Mouse (Mus musculus): ENCODE measurements around the gene Ifnk.

DNA sequence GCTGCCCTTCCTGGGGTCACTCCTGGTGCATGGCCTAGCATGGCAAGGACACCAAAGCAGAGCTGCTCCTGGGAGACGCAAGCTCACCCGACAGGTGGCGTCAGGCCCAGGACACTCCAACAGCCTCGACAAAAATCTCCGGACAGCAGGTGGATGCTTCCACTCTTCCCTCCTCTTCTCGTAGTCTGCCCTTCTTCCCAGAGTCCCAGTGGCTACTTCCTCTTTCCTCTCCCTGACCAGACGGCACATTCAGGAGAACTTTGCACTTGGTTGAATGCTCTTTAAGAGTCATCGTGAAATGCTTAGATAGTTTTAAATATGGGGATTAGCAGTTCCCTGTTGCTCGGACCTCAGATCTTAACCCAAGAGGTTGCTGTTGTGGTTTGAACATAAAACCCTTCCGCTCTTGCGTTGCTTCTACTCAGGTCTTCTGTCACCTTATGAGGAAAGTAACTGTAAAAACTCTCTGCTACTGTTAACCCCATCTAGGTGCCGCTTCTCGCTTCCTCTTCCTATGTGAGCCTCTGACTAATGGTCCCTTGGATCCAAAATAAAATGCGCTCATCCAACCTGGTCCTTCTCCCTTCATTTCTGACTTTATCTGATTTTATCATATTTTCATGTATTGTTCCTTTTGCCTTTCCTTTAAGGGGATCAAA lies 46.6 kb upstream of the Ifnk start:
- no peak for TF ChIP-seq TAL1 (IDR thresholded peaks at IDR 0.05; ENCODE audit: low read length)
- no peak for TF ChIP-seq GATA1 (IDR thresholded peaks at IDR 0.05; ENCODE audit: low read length)
